Comparison of ENCODE assay signal across 30 mouse cellular contexts in genomic region chr2:90500892-90501291, GRCm38 (mm10).
DNase-seq lines count a peak whose midpoint lies in the region; ATAC-seq and TF ChIP-seq lines count a peak whose summit lies in the region.
"Had no signal": no experiment of that assay in that cellular context is flagged by ENCODE, and none has a peak within 500 bp of the region (broad histone marks: within the 10 kb centered on the region; RNA-seq: fewer than 3 reads in every experiment).

No protein-coding gene starts in this region.

- H3K27me3 ChIP-seq in stomach, embryonic 16.5 days (ENCODE audit: control insufficient read depth, insufficient read depth, low read length), result no peaks in the 10 kb centered on the region
- H3K27me3 ChIP-seq: forebrain, embryonic 12.5 days; hindbrain, embryonic 15.5 days; kidney, embryonic 15.5 days had no signal

- peak overlapping the region; percentile 79 for H3K27ac ChIP-seq in gastrocnemius, adult 2 months
- peak overlapping the region; percentile 65 for H3K27ac ChIP-seq in stomach, embryonic 16.5 days (ENCODE audit: low read length)
- H3K27ac ChIP-seq: forebrain, embryonic 12.5 days; hindbrain, embryonic 10.5 days; hindbrain, embryonic 15.5 days; kidney, embryonic 15.5 days; liver, embryonic 14.5 days had no signal

- H3K4me3 ChIP-seq in gastrocnemius, adult 2 months, result no peak overlapping the region
- H3K4me3 ChIP-seq in stomach, embryonic 16.5 days (replicated peaks; ENCODE audit: low read length), result no peak overlapping the region
- H3K4me3 ChIP-seq: forebrain, embryonic 12.5 days; hindbrain, embryonic 10.5 days; hindbrain, embryonic 15.5 days; kidney, embryonic 15.5 days; myocyte had no signal

- TF ChIP-seq CTCF in gastrocnemius, adult 2 months (IDR thresholded peaks at IDR 0.05), result no peak

- intact Hi-C loops in gastrocnemius, adult 2 months (cut with DNase I), result loop anchor here (5.0 kb wide), 1 partner anchor 81 kb away; the partner anchor contains the start of gene Ptprj
- intact Hi-C loops in gastrocnemius, postnatal 14 days (cut with DNase I; ENCODE audit: low total_unique reads), result no loop called here

- no peak overlapping the region for H3K4me2 ChIP-seq in stomach, embryonic 16.5 days (ENCODE audit: low read depth, low read length)
- H3K4me2 ChIP-seq: forebrain, embryonic 12.5 days; hindbrain, embryonic 15.5 days; kidney, embryonic 15.5 days; midbrain, embryonic 11.5 days had no signal

- H3K9ac ChIP-seq in stomach, embryonic 16.5 days (ENCODE audit: low read length), result no peak overlapping the region
- H3K9ac ChIP-seq: forebrain, embryonic 12.5 days; forebrain, postnatal 0 days; hindbrain, embryonic 15.5 days; kidney, embryonic 15.5 days; liver, embryonic 14.5 days had no signal

- peak; percentile 61; the same call in 1 of the 2 replicates for ATAC-seq in stomach, embryonic 16.5 days (ENCODE audit: insufficient read depth, low FRiP score)
- ATAC-seq: forebrain, postnatal 0 days; inflammation-experienced regulatory T-cells, adult 6 months had no signal

- DNase-seq in gastrocnemius, adult 2 months, result no peak
- DNase-seq in gastrocnemius, postnatal 14 days, result no peak
- DNase-seq in 3T3-L1 (ENCODE audit: low read depth, low spot score), result peak; percentile 70
- DNase-seq in MN1 (ENCODE audit: low spot score), result peak; percentile 25
- no peak for DNase-seq in B cell, adult 2 months
- DNase-seq in left cerebral cortex, adult 9 months (ENCODE audit: low spot score in 2 of 2), result no peak
- DNase-seq: adrenal gland, adult 8-10 months; cerebellum, postnatal 36 days; embryo, embryonic 11 days; forebrain, postnatal 0 days; gastrocnemius, postnatal 10 days; heart, postnatal 14 days; kidney, adult 18-20 months; kidney, postnatal 25 days; left cerebral cortex, postnatal 4 days; lung, adult 2 months; lung, postnatal 10 days; retina, postnatal 1 day; right cerebral cortex, postnatal 25 days; thymus, adult 2 months; thymus, postnatal 36 days had no signal

- no peaks in the 10 kb centered on the region for H3K9me3 ChIP-seq in stomach, embryonic 16.5 days (replicated peaks; ENCODE audit: control insufficient read depth, low read length)
- H3K9me3 ChIP-seq: forebrain, embryonic 12.5 days; hindbrain, embryonic 10.5 days; hindbrain, embryonic 15.5 days; kidney, embryonic 15.5 days had no signal

- no peaks in the 10 kb centered on the region for H3K36me3 ChIP-seq in stomach, embryonic 16.5 days (ENCODE audit: control insufficient read depth, insufficient read depth, low read length)
- H3K36me3 ChIP-seq: forebrain, embryonic 12.5 days; hindbrain, embryonic 10.5 days; hindbrain, embryonic 15.5 days; kidney, embryonic 15.5 days had no signal

- H3K4me1 ChIP-seq in stomach, embryonic 16.5 days (ENCODE audit: control insufficient read depth, insufficient read depth, low read length), result peaks cover 39% of the 10 kb centered on the region

Comparison
In these comparisons a context has a peak if more than half of its experiments do, and no peak if none do; other contexts are left out.
1. DNase-seq: peak in 3T3-L1 (single experiment) and MN1 (single experiment); none in gastrocnemius, adult 2 months (single experiment), gastrocnemius, postnatal 14 days (single experiment), B cell, adult 2 months (0 of 2) and left cerebral cortex, adult 9 months (0 of 2).